Mouse (Mus musculus): ENCODE measurements around the gene Nuak2.

Nuak2 gene

DNA sequence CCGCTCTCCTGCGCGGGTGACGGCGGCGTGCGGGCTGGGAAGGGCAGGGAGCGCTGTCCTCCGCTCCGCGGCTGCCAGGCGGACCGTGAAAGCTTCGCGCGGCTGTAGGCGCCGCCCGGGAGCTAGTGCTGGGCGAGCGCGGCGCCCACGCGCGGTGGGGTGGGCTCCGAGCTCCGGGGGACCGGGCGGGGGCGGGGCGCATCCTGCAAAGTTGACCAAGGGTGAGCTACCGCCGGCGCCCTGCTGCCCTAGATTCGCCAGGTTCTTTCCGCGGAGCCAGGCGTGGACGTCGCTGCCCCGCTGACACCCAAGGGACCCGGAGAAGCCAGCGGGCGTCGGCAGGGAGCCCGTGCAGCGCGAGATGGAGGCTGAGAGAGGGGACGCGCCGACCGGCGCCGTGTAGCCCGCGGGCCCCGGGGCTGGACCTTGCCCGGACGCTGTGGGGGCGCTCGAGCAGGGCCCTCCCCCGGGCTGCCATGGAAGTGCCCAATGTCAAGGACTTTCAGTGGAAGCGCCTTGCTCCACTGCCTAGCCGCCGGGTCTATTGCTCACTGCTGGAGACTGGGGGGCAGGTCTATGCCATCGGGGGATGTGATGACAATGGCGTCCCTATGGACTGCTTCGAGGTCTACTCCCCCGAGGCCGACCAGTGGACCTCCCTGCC lies 17.0 kb upstream of the Nuak2 start:
- no peak for DNase-seq (ENCODE audit: low read depth)

DNA sequence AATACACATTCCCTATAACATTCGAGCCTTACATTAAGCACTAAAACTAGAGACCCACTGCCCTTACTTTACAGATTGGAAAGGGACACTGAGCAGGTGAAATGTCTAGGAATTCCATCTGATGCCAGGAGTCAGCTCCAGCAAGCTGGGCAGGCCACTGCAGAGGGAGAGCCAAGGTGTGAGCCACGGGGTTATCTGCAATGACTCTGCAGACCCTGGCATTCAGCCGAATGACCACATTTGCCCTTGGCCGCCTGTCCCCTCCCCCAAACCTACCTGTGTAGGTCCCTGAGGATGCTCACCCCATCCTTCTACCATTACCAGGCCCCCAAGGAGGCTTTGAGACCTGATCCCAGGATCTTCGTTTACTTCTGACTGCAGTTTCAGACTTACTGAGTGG lies 16.2 kb upstream of the Nuak2 start:
- DNase-seq (ENCODE audit: low read depth) = no peak

DNA sequence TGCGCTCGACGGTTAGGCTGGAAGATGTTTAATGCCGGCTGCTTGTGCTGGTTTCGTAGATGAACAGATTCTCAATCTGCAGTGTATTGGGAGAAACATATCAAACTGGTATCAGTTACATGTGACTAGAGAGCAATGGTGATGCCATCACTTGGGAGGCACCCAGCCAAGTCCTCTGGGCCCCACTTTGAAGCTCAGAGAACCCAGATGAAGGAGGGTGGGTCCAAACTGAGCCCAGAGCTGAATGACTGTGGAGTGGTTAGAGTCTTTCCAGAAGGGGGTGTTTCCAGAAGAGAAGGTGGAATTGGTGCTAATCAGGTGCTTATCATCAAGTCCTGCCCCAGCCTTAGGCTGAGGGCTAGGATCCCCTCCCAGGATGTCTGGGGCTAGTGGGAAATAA lies 14.7 kb upstream of the Nuak2 start:
- no peak for DNase-seq (ENCODE audit: low read depth)

DNA sequence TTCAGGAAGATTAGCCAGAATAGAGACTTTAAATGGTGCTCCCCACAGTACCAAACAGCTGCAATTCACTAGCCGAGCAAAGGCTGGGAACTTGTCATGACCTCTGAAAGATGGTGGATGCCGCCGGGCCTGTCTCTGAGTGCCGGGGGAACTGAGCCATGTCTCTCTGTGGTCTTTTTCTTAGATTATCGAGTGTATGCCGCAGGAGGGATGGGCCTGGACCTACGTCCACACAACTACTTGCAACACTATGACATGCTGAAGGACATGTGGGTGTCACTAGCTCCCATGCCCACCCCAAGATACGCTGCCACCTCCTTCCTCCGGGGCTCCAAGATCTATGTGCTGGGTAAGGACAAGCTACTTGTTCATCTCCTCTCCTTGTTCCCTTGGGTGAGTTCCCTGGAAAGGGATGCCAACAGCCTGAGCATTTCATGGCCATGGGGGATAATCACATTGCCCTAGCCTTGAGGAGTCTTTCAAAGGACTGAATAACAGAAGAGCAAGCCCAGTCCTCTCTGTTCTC lies 13.5 kb upstream of the Nuak2 start:
- DNase-seq (ENCODE audit: low read depth) = no peak

DNA sequence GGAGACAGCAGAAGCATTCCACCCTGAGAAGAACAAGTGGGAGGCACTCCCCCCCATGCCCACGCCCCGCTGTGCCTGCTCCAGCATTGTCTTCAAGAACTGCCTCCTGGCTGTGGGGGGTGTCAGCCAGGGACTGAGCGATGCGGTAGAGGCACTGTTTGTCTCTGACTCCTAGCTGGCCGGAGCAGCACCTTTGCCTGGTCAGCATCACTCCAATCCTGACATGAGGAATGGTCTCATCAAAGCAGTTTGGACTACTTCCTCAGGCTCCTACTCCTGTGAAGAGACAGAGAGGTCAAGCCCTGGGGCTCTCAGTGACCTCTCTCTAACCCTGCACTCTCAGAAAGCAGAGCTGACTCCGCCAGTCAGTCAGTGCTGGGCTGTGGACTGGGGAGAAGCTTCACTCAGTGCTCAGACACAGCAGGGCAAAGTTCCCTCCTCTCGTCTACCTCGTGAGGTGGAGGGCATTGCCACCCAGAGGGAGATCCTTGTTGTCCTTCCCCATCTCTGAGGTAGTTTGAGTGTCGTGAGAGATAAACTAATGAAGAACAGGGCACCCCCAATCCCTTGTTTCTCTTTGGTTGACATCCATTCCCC lies 11.2 kb upstream of the Nuak2 start:
- no peak for DNase-seq (ENCODE audit: low read depth)

DNA sequence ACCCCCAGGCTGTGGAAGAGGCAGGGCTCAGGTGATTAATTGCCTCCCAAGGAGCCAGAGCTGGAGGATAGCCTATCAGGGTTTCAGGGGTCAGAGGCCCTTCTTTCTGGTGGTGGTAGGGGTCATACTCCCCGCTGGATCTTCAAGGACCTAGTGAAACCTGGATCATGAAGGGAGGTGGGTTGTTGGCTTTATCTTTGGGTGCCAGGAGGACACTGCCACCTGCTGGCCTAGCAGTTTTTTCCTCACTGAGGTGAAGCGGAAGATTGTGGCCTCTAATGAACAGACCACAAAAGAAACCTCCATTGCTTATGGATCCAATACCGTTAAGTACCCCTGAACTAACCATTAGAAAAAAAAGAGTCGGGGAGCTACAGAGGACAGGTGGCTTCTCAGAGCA lies 9.8 kb upstream of the Nuak2 start:
- peak; percentile 41 for DNase-seq (ENCODE audit: low read depth)

DNA sequence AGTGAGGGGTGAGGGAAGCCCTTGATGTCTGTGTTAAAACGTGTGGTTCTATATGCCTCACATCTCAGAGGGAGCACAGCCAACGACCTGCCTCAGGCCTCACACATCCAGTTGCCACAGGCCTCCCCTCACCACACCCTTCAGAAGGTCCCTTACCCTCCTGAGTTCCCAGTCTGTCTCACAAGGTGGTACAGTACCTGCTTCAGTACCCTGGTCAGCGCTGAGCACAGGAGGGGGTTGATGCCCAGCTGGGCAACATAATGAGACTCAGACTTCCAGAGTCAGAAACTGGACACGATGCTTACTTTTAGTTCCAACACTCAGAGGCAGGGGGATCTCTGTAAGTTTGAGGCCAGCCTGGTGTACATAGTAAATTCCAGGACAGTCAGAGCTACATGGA lies 9.1 kb upstream of the Nuak2 start:
- DNase-seq (ENCODE audit: low read depth) = no peak

DNA sequence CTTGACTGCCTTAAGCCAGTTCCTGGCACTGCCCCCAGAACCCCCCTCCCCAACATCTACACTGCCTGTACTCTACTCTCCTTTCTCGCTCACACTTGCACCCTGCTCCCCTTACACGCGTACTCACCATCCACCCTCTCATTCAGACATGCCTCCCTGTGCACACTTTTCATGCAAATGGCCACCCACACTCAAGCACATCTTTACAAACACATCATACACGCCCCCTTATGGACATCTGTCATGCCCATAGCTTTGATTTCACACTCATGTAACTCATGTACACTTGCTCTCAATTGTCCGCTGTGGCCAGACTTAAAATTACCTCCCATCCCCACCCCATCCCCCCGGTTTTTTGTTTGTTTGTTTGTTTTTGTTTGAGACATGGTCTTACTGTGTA lies 8.0 kb upstream of the Nuak2 start:
- no peak for DNase-seq (ENCODE audit: low read depth)

DNA sequence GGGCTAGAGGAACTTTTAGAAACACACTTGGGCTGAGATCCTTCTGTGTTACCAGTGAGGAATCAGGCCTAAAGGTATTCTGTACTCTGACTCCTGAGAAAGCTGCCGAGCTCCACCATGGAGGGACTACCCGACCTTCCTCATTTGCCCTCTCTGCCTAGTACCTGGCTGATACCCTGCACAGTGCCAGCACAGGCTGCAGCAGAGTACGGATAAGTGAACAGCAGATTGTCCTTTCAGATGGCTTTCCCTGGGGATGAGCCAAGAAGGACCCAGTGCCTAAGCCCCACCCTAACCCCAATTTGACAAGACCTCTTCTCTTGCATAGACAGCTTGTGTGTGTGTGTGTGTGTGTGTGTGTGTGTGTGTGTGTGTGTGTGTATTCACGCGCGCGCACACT lies 7.3 kb upstream of the Nuak2 start:
- no peak for DNase-seq (ENCODE audit: low read depth)

DNA sequence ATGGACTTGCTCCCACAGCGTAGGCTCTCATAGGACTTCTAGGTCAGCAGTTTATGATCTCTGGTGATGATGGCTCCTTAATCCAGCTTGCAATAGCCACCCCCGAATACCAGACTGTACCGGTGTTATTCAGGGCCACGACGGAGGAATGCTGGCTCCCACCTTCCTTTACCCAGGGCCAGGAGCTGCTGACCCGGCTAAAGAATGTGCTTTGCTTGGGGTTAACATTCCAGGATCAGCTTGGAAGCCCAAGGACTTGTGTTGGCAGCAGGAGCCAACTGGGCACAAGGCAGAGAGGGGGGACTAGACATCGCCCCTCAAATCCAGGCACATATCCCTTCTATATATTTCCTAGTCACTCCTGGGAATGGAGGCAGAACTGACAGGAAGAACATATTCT lies 5.2 kb upstream of the Nuak2 start:
- DNase-seq (ENCODE audit: low read depth) = no peak

DNA sequence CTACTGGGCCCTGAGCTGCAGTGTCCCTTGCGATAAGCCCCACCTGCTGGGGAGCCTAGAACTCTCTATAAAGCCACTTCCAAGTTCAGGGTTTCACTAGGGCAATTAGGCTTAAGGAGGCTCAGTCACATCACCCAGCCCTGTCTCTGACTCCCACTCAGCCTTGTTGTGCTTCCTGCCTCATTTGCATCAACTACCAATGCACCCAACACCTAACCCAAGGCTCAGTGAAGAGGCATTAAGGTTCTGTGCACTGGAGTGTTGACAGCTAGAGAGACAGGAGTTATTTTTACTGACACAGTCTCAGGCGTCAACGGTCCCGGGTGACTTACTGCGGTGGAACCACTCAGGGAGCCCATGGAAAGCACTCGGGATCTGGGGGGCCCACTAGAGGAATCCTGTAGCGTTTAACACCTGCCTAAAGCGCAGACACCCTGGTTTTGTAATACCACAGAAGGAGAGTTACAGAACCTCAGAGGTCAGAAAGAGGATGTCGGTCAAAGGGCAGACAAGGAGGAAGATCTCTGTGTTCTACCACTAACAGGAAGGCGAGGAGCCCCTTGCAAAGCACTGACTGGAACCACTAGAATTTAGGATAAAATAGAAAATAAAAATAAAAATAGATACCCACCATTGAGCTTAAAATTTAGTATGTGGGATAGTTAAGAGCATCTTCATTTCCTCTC lies 4.6 kb upstream of the Nuak2 start:
- DNase-seq (ENCODE audit: low read depth) = no peak

DNA sequence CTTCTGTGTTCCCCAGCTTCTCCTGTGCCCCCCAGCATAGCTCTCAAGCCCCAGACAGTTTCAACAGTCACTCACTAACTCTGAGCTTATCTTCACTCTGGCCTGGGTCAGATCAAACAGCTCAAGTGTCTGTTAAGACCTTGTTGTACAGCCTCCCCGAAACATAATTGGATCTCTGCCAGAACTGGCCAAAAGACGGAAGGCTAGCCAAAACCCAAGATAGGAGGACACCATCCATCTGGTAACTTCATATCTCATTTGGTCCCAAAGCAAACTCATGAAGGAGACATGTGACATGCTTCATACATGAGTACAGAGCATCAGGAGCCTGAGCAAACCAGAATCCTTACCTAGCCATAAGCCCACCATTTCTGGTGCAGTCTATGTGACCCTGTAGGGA lies 3.9 kb upstream of the Nuak2 start:
- DNase-seq (ENCODE audit: low read depth) = no peak

DNA sequence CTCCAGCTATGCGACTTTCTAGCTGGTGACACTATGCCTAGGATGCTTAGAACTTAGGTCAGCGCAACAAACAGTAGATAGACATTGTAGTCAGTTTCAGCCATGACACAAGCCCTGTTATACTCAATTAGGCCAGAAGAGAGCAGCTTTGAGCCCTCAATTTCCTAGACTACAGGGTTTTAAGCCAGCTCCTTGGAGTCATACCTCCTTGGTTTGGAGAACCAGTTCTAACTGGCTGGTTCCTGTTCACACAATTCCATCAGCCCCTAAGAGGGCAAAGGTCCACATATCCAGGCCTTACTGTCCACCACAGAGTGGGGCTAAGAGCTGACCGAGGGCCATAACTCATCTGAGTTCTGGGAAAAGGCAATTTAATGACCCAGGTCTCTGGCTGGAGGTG lies 3.2 kb upstream of the Nuak2 start:
- DNase-seq (ENCODE audit: low read depth) = peak; percentile 76

DNA sequence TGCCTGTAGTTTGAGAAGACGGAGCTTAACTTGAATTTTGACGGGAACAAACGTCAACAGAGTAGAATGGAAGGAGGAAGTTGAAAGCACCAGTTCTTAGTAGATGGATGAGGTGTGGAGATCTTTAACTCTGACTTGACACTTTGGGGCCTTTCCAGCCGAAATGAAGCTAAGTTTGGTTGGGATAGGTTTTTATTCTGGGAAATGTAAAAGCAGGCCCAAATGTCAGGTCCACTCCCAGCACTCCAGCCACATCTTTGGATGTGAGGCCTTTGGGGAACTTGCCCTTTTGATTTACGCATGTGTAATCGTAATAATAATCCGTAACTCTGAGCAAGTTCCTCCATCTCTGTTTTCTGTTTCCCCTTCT lies 684 bp downstream of the Nuak2 start:
- no peak for DNase-seq (ENCODE audit: low read depth)

DNA sequence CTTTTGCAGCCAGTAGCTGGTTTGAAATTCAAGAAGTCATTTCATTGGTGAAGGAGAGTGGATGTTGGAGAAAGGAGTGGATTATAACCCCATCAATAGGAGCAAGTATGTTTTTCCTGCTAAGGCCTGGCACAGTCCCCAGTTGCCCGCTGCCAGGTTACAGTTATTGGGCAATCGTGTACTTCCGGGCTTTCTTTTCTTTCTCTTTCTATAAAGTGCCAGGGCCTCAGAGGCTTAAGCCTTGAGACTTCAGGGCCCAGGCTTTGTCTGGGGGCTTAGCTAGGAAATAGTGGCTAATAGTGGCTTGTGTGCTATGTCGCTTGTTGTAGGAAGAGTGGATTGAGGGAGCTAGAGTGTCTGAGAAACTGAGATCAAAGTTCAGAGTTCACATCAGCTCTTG lies 1.5 kb downstream of the Nuak2 start:
- DNase-seq (ENCODE audit: low read depth) = no peak

DNA sequence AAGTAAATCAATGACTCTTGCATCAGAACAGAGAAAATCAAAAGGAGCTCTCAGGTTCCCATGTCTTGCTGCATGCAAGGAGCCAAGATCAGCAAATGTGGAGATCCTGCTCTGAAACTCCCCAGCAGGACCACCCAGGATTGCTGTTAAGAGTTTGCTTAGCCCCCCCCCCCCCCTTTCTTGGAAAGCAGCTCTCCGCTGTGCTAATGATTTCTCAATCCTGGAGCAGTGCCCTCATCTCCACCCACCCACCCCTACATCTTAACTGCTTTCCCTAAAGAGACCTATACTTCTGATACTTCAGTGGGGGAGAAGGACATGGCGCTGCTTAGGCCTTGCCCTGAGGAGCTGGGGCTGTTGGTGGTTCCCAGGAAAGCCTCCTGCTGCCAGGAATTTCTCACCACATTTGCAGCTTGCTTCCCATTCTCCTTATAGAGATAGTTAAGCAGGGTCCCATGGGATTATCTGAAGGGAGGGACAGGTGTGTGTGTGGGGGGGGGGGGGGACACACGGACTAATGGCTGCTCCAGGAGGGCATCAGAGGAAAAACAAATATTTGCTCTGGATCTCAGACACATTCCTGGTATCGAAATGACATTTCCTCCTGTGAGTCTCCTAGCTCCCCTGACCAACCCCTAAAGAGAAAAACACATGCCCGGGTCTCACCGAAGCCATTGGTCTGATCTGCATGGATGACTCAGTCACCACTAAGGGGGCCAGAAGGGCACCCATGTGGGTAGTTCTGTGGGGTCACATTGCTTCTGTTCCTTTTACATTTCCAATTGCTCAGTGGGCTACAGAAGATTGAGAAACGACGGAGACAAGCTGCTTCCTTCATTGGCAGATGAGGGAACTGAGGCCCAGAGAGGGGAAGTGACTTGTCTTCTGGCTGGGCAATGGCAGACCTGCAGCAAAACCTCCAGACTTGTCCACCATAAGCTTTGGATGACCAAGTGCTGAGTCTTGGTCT lies 2.3 kb downstream of the Nuak2 start:
- no peak for DNase-seq (ENCODE audit: low read depth)

DNA sequence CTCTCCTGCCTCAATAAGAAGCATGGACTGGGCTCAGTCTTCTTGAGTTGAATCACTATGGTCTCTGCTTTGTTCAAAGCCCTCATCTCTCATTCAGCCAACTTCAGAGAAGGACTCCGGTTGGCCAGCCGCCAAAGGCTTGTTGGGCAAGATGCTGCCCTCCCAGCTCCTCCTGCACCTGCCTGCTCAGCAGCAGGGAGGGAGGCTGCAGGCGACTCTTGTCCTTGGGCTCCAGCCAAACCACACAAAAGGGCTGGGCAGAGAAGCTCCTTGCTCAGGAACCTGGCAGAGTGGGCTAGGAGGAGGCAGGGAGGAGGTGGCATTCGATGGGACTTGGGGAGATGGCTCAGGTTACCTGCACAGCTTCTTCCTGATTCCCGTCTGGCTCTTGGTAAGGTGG lies 3.3 kb downstream of the Nuak2 start:
- no peak for DNase-seq (ENCODE audit: low read depth)

DNA sequence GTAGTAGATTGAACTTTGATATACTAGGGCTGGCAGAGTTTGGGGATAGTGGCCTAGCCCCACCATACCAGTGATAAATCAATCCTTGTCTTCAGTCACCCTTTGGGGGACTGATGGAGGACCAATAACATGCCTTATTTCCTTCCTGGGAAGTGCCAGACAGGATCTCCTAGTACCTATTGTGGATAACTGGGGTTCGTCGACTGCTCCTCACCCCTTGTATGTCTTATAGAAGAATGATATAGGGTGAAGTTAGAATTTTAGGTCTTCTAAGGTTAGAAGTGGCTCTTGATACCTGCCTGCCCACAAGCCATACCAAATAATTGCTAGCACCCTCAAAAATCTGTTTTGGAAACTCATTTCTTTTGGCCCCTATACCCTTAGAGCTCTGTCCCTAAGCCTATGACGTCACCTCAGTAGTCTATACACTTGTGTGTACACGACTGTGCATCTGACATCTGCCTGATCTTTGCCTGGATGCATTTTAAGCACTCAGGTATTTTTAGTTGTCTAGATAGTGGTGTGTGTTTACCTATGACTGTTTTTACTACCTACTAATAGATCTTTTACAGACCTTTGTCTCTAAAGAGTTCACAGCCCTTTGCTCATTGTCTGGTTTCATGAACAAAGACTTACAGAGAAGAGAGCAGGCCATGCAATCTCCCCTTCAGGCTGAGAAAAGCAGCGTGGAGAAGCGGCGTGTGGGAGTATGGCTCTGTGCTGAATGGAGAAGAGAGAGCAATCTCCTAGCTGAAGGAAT lies 6.1 kb downstream of the Nuak2 start:
- no peak for DNase-seq (ENCODE audit: low read depth)

DNA sequence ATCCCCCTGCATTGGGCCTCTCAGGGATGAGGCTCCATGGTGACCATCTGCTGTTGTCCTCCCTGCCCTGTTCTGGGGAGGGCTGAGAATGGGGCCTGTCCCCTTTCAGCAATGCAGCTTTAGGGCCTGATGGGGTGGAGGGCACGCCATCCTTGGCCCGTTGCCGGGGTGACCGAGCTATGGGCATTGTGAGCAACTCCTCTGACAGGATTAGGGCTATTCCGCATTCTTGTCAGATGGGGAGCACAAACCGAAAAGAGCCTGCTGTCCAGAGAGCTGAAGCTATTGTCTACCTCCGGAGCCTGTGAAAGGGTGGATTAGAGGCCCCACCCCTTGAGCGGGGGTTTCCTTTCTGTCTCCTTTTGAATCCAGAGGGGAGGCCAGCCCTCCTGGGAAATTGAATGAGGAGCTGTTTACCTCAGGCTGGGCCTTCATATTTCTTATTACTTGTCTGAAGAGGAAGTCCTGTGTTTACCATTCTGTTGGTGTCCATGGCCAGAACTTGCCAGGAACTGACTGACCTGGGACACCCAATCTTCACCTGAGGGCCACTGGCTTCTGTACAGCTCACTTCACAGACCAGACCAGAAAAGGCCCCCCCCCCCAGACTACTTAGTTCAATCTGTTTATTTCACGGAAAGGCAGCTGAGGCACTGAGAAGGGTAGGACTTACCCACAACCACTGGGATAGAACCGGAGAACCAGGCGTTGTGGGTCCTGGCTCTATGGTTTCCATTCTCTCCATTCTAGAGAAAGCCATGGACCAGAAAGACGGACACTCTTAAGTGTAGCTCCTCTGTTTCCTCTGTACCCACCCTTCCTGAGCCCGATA lies 7.0 kb downstream of the Nuak2 start:
- no peak for DNase-seq (ENCODE audit: low read depth)

DNA sequence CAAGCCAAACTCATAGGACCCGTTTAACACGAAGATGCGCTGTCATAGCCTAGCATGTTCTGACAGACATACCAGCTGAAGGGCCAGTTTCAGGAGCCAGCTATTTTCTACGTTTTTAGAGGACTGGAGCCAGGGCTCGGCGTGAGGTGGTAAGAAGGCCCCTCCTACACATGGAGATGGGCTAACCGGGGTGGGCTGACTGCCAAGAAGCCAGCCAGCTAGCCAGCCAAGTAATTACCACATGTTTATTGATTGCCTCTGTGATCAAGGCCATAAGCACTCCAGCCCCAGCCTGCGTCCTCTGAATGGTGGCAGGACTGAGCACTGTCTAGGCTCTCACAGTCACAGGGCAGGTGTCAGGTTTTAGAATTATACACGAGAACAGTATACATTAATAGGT lies 10.9 kb downstream of the Nuak2 start:
- no peak for DNase-seq (ENCODE audit: low read depth)

DNA sequence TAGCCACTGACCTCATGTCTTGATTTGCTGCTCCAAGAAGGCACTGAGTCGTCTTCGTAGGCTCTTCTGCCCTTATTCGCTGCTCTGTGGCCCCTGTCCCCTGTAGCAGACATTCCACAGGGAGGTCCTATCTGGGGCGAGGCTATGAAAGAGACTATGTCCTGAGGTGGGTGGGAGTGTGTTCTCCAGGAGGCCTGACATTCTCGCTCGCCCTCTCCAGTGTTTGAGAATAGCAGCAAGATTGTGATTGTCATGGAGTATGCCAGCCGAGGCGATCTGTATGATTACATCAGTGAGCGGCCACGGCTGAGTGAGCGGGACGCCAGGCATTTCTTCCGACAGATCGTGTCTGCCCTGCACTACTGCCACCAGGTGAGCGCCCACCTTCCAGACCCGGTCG lies 11.6 kb downstream of the Nuak2 start:
- DNase-seq (ENCODE audit: low read depth) = no peak
